Mouse (Mus musculus): ENCODE data around the gene Duxbl3. TPM values are rescaled to one million over a fixed set of nuclear protein-coding genes. Genes with fewer than 3 reads are reported as not detected.
"Not testable (repeated sequence)": the region's sequence is repeated elsewhere in the genome, so short reads cannot be mapped to it uniquely, and the experiment has no call there.

Gene Duxbl3
- 1.9 and 5.8 TPM in 2 replicates for polyA plus RNA-seq (2015; fragmentation: Nextera tagmentation; extraction: Ambion mirVana)

DNA sequence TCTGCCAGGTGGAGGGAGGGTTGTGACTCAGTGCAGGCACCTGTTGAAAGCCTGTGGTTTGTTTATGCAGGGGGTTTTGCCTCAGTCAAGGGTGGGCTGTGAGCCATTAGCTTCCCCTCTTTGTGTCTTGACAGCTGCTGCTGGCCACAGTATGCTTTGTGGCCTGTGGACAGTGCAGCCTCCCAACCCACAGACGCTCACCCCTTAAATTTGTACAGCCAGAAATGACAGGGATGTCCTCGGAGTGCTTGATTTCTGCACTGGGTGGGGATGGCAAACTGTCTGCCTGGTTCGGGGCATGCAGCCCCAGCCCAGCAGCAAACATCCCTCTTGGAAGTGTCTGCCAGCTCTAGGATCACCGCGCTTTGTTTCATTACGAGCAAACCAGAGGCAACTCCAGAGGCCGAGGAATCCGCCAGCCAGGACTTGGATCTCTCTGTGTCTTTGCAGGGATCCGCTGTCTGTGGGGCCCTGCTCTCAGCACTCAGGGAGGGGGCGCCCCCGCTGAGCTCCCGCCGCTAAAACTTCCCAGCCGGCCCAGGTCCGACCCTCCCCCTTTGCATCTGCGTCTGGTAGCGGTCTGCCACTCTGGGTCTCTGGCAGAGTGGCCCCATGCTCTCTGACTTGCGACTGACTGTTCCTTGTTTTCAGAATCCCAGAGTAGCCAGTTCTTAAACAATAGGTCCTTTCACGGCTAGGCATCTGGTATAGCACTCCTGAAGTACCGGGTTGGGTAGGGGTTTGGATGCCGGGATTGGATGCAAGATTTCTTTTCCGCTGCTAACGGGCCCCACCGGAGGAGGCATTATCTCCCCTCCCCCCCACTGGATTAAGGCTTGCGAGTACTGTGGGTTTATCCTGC lies at the start of gene Duxbl3:
TSS of gene Duxbl3 (plus strand) at position 207 of the 862 bp plus-strand sequence.
- H3K9me3 ChIP-seq; H3K9ac ChIP-seq; H3K4me3 ChIP-seq; H3K4me2 ChIP-seq; H3K27me3 ChIP-seq; H3K27ac ChIP-seq; H3K36me3 ChIP-seq; H3K4me1 ChIP-seq (replicated peaks): not testable (repeated sequence)
- WGBS, result no CpG with 5 or more reads among the region's 25 CpGs
- ATAC-seq (ENCODE audit: low FRiP score), result peak; percentile 88

- not testable (repeated sequence) for ATAC-seq (ENCODE audit: low FRiP score)
Observed at GRCm38 (mm10) chr14:26216233-26217000, 41.3 kb upstream of the Duxbl3 start.

GRCm38 (mm10) chr14:26237183-26237582 lies 20.6 kb upstream of the Duxbl3 start:
- H3K27me3 ChIP-seq; ATAC-seq (ENCODE audit: low FRiP score); H3K9me3 ChIP-seq; H3K4me3 ChIP-seq; H3K4me1 ChIP-seq (replicated peaks); H3K27ac ChIP-seq; H3K4me2 ChIP-seq; H3K9ac ChIP-seq; H3K36me3 ChIP-seq: not testable (repeated sequence)
- WGBS, result no CpG with 5 or more reads among the region's 2 CpGs

More at GRCm38 (mm10) chr14:26216233-26217000, 41.3 kb upstream of the Duxbl3 start:
- not testable (repeated sequence) for H3K9me3 ChIP-seq; H3K27me3 ChIP-seq; H3K4me3 ChIP-seq; H3K9ac ChIP-seq; H3K36me3 ChIP-seq; H3K4me2 ChIP-seq; H3K27ac ChIP-seq; H3K4me1 ChIP-seq (replicated peaks)
- no CpG with 5 or more reads among the region's 5 CpGs for WGBS

- H3K27ac ChIP-seq, result not testable (repeated sequence)
Observed at GRCm38 (mm10) chr14:26258729-26259128, 967 bp downstream of the Duxbl3 start.

GRCm38 (mm10) chr14:26286737-26287136 lies 29.0 kb downstream of the Duxbl3 start:
- not testable (repeated sequence) for H3K9me3 ChIP-seq; H3K27ac ChIP-seq; H3K36me3 ChIP-seq; H3K4me2 ChIP-seq; H3K4me1 ChIP-seq (replicated peaks); ATAC-seq (ENCODE audit: low FRiP score); H3K27me3 ChIP-seq; H3K4me3 ChIP-seq; H3K9ac ChIP-seq
- no CpG with 5 or more reads among the region's 2 CpGs for WGBS

More at GRCm38 (mm10) chr14:26258729-26259128, 967 bp downstream of the Duxbl3 start:
- H3K4me3 ChIP-seq; H3K4me2 ChIP-seq; H3K9me3 ChIP-seq; H3K4me1 ChIP-seq (replicated peaks); H3K27me3 ChIP-seq; H3K9ac ChIP-seq; H3K36me3 ChIP-seq; ATAC-seq (ENCODE audit: low FRiP score): not testable (repeated sequence)
- WGBS, result no CpG with 5 or more reads among the region's 6 CpGs

- WGBS, result 100% methylated on average over 1 of the region's 1 CpGs
- no peak overlapping the region for H3K4me2 ChIP-seq
- no peak for ATAC-seq (ENCODE audit: low FRiP score)
Observed at GRCm38 (mm10) chr14:26293859-26294258, 36.1 kb downstream of the Duxbl3 start.

DNA sequence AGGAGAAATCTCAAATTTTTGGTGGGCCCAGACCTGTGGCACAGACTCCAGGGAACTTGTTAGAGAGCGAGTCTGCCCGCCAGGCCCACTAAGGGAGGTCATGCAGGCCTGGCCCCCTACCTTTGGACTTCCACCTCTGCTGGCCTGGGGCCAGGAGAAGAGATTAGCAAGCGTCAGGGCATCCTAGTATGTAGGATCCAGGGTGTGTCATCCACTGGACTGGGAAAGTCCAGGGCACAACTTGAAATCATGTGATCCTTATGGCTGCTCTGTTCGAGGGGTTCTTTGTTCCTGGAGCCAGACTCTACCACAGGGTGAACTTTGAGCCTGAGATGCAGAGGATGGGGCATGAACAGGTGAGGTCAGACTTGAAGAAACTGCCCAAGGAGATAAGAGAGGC lies 39.3 kb downstream of the Duxbl3 start:
- Histone ChIP-seq H3K4me2 (no peak overlapping the region), H3K4me1 (replicated peaks) (no peaks in the 10 kb centered on the region), H3K9ac (no peak overlapping the region), H3K36me3 (no peaks in the 10 kb centered on the region), H3K27me3 (no peaks in the 10 kb centered on the region), H3K27ac (no peak overlapping the region), H3K4me3 (no peak overlapping the region), H3K9me3 (no peaks in the 10 kb centered on the region)
- 81% methylated on average over 4 of the region's 4 CpGs for WGBS
- ATAC-seq (ENCODE audit: low FRiP score), result no peak

More at GRCm38 (mm10) chr14:26293859-26294258, 36.1 kb downstream of the Duxbl3 start:
- H3K27ac ChIP-seq, result no peak overlapping the region
- H3K36me3 ChIP-seq, result no peaks in the 10 kb centered on the region
- H3K4me1 ChIP-seq (replicated peaks), result no peaks in the 10 kb centered on the region
- H3K9ac ChIP-seq, result no peak overlapping the region
- H3K4me3 ChIP-seq, result no peak overlapping the region
- H3K27me3 ChIP-seq, result no peaks in the 10 kb centered on the region
- no peaks in the 10 kb centered on the region for H3K9me3 ChIP-seq

DNA sequence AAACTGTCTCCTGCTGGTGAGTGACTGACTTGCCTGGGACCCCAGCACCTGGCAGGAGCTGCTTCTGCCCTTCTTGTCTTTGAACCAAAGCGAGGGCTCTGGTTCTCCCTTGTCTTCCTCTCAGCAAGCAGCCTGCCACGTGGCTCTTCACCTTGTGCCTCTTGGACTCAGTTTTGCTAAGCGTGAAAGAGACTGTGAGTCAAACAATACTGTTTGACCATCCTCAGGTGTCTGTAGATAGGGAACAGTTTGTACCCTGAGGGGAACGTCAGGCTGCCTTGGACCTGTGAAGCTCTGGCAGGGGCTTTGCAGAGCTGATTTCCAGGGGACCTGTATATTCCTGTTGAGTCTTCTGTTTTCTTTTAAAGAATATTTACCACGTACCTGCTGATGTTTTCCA lies 39.7 kb downstream of the Duxbl3 start:
- Histone ChIP-seq H3K4me2 (no peak overlapping the region), H3K4me1 (replicated peaks) (no peaks in the 10 kb centered on the region), H3K9me3 (no peaks in the 10 kb centered on the region), H3K27me3 (no peaks in the 10 kb centered on the region), H3K36me3 (no peaks in the 10 kb centered on the region), H3K9ac (no peak overlapping the region), H3K4me3 (no peak overlapping the region), H3K27ac (no peak overlapping the region)
- 84% methylated on average over 5 of the region's 5 CpGs for WGBS
- ATAC-seq (ENCODE audit: low FRiP score), result no peak

- no peak for ATAC-seq (ENCODE audit: low FRiP score)
- WGBS, result 31% methylated on average over 2 of the region's 2 CpGs
- H3K9me3 ChIP-seq, result no peaks in the 10 kb centered on the region
Observed at GRCm38 (mm10) chr14:26303111-26303510, 45.3 kb downstream of the Duxbl3 start.

GRCm38 (mm10) chr14:26306032-26306431 lies 48.3 kb downstream of the Duxbl3 start:
- WGBS, result 52% methylated on average over 2 of the region's 2 CpGs
- H3K4me3 ChIP-seq, result no peak overlapping the region
- no peak overlapping the region for H3K9ac ChIP-seq
- H3K27ac ChIP-seq, result no peak overlapping the region
- H3K4me1 ChIP-seq (replicated peaks), result no peaks in the 10 kb centered on the region
- ATAC-seq (ENCODE audit: low FRiP score), result no peak
- H3K27me3 ChIP-seq, result no peaks in the 10 kb centered on the region
- no peaks in the 10 kb centered on the region for H3K36me3 ChIP-seq
- no peak overlapping the region for H3K4me2 ChIP-seq
- no peaks in the 10 kb centered on the region for H3K9me3 ChIP-seq

More at GRCm38 (mm10) chr14:26303111-26303510, 45.3 kb downstream of the Duxbl3 start:
- Histone ChIP-seq H3K27ac (no peak overlapping the region), H3K9ac (no peak overlapping the region), H3K4me2 (no peak overlapping the region), H3K4me1 (replicated peaks) (no peaks in the 10 kb centered on the region), H3K36me3 (no peaks in the 10 kb centered on the region), H3K4me3 (no peak overlapping the region), H3K27me3 (no peaks in the 10 kb centered on the region)

- H3K4me2 ChIP-seq, result no peak overlapping the region
- no peaks in the 10 kb centered on the region for H3K36me3 ChIP-seq
- no peaks in the 10 kb centered on the region for H3K27me3 ChIP-seq
- no peaks in the 10 kb centered on the region for H3K9me3 ChIP-seq
- no peak overlapping the region for H3K4me3 ChIP-seq
- no peak overlapping the region for H3K9ac ChIP-seq
- H3K27ac ChIP-seq, result no peak overlapping the region
- no peaks in the 10 kb centered on the region for H3K4me1 ChIP-seq (replicated peaks)
- WGBS, result 81% methylated on average over 6 of the region's 6 CpGs
- no peak for ATAC-seq (ENCODE audit: low FRiP score)
Observed at GRCm38 (mm10) chr14:26308813-26309212, 51.1 kb downstream of the Duxbl3 start.

DNA sequence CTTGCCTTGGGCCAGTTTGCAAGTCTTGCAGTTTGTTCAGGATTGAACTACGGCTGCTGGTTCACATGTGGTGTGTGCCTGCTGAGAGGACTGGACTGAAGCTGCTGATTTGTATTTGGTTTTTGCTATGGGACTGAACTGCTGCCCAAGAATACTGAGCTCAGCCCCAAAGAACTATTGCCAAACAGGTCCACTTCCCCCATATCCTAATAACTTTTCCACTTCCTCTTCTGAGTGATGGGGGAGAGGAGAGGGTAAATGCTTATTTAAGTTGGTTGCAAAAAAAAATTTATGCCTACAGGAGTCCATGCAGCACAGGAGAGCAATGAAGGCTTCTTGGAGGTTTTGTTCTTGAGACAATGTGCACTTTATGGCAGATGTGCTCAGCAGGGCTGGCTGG lies 51.7 kb downstream of the Duxbl3 start:
- 90% methylated on average over 1 of the region's 1 CpGs for WGBS
- no peaks in the 10 kb centered on the region for H3K36me3 ChIP-seq
- H3K27me3 ChIP-seq, result no peaks in the 10 kb centered on the region
- H3K4me2 ChIP-seq, result no peak overlapping the region
- no peak overlapping the region for H3K4me3 ChIP-seq
- H3K27ac ChIP-seq, result no peak overlapping the region
- H3K9me3 ChIP-seq, result no peaks in the 10 kb centered on the region
- H3K9ac ChIP-seq, result no peak overlapping the region
- no peaks in the 10 kb centered on the region for H3K4me1 ChIP-seq (replicated peaks)
- ATAC-seq (ENCODE audit: low FRiP score), result no peak
